Mouse (Mus musculus): ENCODE results near the gene Gpsm3. TPM values are rescaled to one million over a fixed set of nuclear protein-coding genes. Genes with fewer than 3 reads are reported as not detected.

Gpsm3 gene
- polyA plus RNA-seq, 1 experiment from 2014 or later = 8.1 TPM

DNA sequence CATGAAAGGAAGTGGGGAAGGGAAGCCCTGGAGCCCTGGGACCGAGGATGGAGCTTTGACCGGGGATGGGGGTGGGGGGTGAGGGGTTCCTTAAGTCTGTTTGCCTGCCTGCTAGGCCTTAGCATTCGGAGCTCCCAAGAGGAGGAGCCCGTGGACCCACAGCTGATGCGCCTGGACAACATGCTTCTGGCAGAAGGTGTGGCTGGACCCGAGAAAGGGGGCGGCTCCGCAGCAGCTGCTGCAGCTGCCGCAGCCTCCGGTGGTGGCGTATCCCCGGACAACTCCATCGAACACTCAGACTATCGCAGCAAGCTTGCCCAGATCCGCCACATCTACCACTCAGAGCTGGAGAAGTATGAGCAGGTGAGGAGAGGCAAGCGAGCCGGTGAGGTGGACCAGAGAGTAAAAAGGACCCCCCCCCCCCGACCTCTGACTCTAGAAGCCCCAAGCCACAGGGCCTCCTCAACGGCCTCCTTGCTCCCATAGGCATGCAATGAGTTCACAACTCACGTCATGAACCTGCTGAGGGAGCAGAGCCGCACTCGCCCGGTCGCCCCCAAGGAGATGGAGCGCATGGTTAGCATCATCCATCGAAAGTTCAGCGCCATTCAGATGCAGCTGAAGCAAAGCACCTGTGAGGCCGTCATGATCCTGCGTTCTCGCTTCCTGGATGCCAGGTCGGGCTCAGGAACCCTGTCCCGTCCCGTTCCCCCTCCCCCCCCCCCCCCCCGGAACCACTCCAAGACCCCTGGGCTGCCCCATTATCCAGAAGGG is 4.3 kb downstream of the Gpsm3 start:
- no peaks in the 10 kb centered on the region for H3K9me3 ChIP-seq
- DNase-seq (ENCODE audit: low spot score) = peak; percentile 53
- WGBS = 56% methylated on average over 34 of the region's 34 CpGs
- peak overlapping the region; percentile 99 for H3K27ac ChIP-seq
- H3K27me3 ChIP-seq (ENCODE audit: insufficient read depth, poor library complexity, severe bottlenecking) = no peaks in the 10 kb centered on the region
- peaks cover 93% of the 10 kb centered on the region for H3K4me1 ChIP-seq (replicated peaks)
- peak overlapping the region; percentile 87 for H3K4me3 ChIP-seq
- H3K36me3 ChIP-seq = peaks cover 34% of the 10 kb centered on the region

- Histone ChIP-seq H3K27me3 (ENCODE audit: insufficient read depth, poor library complexity, severe bottlenecking) (no peaks in the 10 kb centered on the region), H3K27ac (no peak overlapping the region), H3K36me3 (peaks cover 51% of the 10 kb centered on the region), H3K4me1 (replicated peaks) (peaks cover 82% of the 10 kb centered on the region), H3K4me3 (no peak overlapping the region), H3K9me3 (no peaks in the 10 kb centered on the region)
- 87% methylated on average over 8 of the region's 8 CpGs for WGBS
- no peak for DNase-seq (ENCODE audit: low spot score)
These were observed 6.5 kb downstream of the Gpsm3 start for GRCm38 (mm10) chr17:34596098-34596497.

GRCm38 (mm10) chr17:34597566-34598095 is 8.0 kb downstream of the Gpsm3 start, which contains the start of gene Ager:
Gene Ager, plus strand, starts transcription at chr17:34597862.
- peak within 1 kb of the TSS; percentile 11; the same call in 1 of the 2 replicates for H3K4me3 ChIP-seq
- H3K36me3 ChIP-seq = peaks cover 62% of the 10 kb centered on the region
- no peaks in the 10 kb centered on the region for H3K9me3 ChIP-seq
- WGBS = 23% methylated on average over 6 of the region's 6 CpGs
- H3K27me3 ChIP-seq (ENCODE audit: insufficient read depth, poor library complexity, severe bottlenecking) = no peaks in the 10 kb centered on the region
- peak within 1 kb of the TSS; percentile 66 for H3K27ac ChIP-seq
- peaks cover 80% of the 10 kb centered on the region for H3K4me1 ChIP-seq (replicated peaks)
- no peak for DNase-seq (ENCODE audit: low spot score)

DNA sequence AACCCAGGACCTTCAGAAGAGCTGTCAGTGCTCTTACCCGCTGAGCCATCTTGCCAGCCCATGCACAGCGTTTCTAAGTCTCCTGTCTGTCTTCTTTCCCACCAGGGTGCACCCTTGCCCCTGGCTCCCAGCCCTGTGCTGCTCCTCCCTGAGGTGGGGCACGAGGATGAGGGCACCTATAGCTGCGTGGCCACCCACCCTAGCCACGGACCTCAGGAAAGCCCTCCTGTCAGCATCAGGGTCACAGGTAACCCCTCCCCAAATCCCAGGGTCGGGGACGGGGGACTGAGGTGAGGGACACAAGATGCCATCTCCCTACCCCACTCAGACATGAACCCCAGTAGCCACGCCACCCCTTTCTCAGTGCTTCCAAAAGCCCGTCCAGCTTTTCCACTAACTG is 10.3 kb downstream of the Gpsm3 start:
- DNase-seq (ENCODE audit: low spot score) = no peak
- H3K4me3 ChIP-seq = 0 out of 2 replicates have a peak overlapping the region, but pooled peaks have one; percentile 18

GRCm38 (mm10) chr17:34601796-34602195 is 12.2 kb downstream of the Gpsm3 start:
- H3K4me3 ChIP-seq = peak overlapping the region; percentile 100
- peaks cover 30% of the 10 kb centered on the region for H3K36me3 ChIP-seq
- no peaks in the 10 kb centered on the region for H3K9me3 ChIP-seq
- WGBS = 88% methylated on average over 12 of the region's 12 CpGs
- 0 out of 2 replicates have a peak overlapping the region, but pooled peaks have one; percentile 97 for H3K27ac ChIP-seq
- H3K27me3 ChIP-seq (ENCODE audit: insufficient read depth, poor library complexity, severe bottlenecking) = no peaks in the 10 kb centered on the region
- H3K4me1 ChIP-seq (replicated peaks) = peaks cover 68% of the 10 kb centered on the region
- DNase-seq (ENCODE audit: low spot score) = no peak

More for the DNA sequence above, 10.3 kb downstream of the Gpsm3 start:
- H3K27ac ChIP-seq = no peak overlapping the region
- H3K27me3 ChIP-seq (ENCODE audit: insufficient read depth, poor library complexity, severe bottlenecking) = no peaks in the 10 kb centered on the region
- no peaks in the 10 kb centered on the region for H3K9me3 ChIP-seq
- H3K4me1 ChIP-seq (replicated peaks) = peaks cover 68% of the 10 kb centered on the region
- 78% methylated on average over 9 of the region's 9 CpGs for WGBS
- H3K36me3 ChIP-seq = peaks cover 49% of the 10 kb centered on the region

GRCm38 (mm10) chr17:34603375-34604060 is 13.9 kb downstream of the Gpsm3 start, which contains the start of gene Rnf5:
Gene Rnf5, minus strand, starts transcription at chr17:34603690.
- Histone ChIP-seq H3K27me3 (ENCODE audit: insufficient read depth, poor library complexity, severe bottlenecking) (no peaks in the 10 kb centered on the region), H3K27ac (peak within 1 kb of the TSS; percentile 97), H3K9me3 (no peaks in the 10 kb centered on the region), H3K36me3 (peaks cover 42% of the 10 kb centered on the region), H3K4me1 (replicated peaks) (peaks cover 70% of the 10 kb centered on the region), H3K4me3 (peak within 1 kb of the TSS; percentile 100)
- no peak for DNase-seq (ENCODE audit: low spot score)
- WGBS = under 1% methylated on average over 30 of the region's 30 CpGs

- no peaks in the 10 kb centered on the region for H3K9me3 ChIP-seq
- no peaks in the 10 kb centered on the region for H3K27me3 ChIP-seq (ENCODE audit: insufficient read depth, poor library complexity, severe bottlenecking)
- under 1% methylated on average over 35 of the region's 35 CpGs for WGBS
- H3K36me3 ChIP-seq = peaks cover 46% of the 10 kb centered on the region
- peak within 1 kb of the TSS; percentile 97 for H3K27ac ChIP-seq
- H3K4me3 ChIP-seq = peak within 1 kb of the TSS; percentile 100
- peaks cover 70% of the 10 kb centered on the region for H3K4me1 ChIP-seq (replicated peaks)
- DNase-seq (ENCODE audit: low spot score) = peak; percentile 100
These were observed 14.5 kb downstream of the Gpsm3 start, which contains the start of gene Agpat1 for GRCm38 (mm10) chr17:34604061-34604508. Gene Agpat1, plus strand, starts transcription at chr17:34604262.

DNA sequence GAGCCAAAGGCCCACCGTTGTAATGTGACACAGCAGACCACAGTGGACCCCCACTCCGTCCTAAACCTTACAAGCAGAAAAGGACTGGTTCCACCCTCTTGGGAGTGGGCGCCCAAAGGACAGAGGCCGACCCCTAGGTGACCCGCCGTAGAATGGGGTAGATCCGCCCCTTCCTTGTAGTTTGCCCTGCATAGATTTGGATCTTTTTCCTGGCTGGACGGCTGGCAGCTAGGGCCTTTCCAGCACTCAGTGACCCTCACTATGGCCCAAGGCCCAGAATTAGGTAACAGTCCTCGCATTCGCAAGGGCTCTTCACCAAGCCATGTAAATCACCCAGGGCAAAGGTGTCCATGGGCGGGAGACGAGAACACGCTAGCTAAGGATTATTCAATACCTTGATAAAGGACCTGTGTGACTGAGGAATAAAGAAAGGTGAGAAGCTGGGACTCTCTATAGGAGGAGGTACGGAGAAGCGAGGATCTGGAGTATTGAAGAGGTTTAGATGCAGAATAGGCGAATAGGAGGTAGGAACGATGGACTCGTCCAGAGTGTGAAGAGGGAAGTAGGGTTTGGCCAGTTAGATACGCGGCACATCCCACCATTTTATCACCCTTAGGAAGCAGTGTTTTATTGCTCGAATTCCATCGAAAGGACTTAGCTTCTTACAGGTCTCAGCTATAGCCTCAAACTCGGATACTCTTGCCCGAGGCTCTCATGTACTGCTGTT is 15.1 kb downstream of the Gpsm3 start:
- Histone ChIP-seq H3K27me3 (ENCODE audit: insufficient read depth, poor library complexity, severe bottlenecking) (no peaks in the 10 kb centered on the region), H3K9me3 (no peaks in the 10 kb centered on the region), H3K27ac (peak overlapping the region; percentile 97), H3K4me1 (replicated peaks) (peaks cover 65% of the 10 kb centered on the region), H3K4me3 (peak overlapping the region; percentile 100), H3K36me3 (peaks cover 43% of the 10 kb centered on the region)
- no peak for DNase-seq (ENCODE audit: low spot score)
- WGBS = 22% methylated on average over 24 of the region's 24 CpGs

- H3K27me3 ChIP-seq (ENCODE audit: insufficient read depth, poor library complexity, severe bottlenecking) = no peaks in the 10 kb centered on the region
- H3K36me3 ChIP-seq = peaks cover 43% of the 10 kb centered on the region
- peak overlapping the region; percentile 97 for H3K27ac ChIP-seq
- peak; percentile 95 for DNase-seq (ENCODE audit: low spot score)
- H3K9me3 ChIP-seq = no peaks in the 10 kb centered on the region
- peaks cover 61% of the 10 kb centered on the region for H3K4me1 ChIP-seq (replicated peaks)
- WGBS = 1% methylated on average over 30 of the region's 30 CpGs
- H3K4me3 ChIP-seq = peak overlapping the region; percentile 100
These were observed 16.0 kb downstream of the Gpsm3 start for GRCm38 (mm10) chr17:34605609-34606008.

DNA sequence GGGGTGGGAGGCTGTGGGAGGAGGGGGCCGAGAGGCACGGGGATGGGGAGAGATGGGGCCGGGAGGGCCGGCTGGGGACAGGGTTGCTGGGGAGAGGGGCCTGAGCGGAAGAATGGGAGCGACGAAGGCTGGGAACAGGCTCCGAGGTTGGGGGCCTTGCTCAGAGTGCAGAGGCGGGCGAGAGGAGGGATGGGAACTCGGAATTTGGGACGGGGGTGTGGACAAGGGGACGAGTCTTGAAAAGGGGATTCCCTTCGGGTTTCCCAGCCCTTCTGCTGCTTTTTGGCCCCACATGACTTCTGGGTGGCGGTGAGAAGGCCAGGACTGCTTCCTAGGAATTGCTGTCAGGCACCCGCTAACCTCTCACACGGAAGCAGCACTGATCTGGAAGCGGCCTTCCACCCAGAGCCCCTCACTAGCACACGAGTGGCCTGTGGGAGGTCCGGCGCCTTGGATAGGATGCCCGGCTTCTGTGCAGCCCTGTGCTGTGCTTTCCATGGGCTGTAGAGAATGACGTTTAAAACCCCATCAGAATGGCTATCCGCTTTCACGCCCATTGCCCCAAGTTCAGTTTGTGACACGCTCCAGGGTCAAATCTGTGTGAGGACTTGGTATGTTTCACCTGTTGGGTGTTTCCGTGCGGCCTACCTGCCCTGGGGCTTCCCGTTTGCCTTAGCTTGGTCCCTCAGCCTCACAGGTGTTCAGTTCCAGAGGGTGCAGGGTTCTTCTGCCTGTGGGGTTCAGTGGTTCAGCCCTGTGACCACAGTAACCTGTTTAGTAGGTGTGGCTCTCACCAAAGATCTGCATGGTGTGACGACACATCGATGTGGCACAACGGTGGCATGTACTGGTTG is 16.8 kb downstream of the Gpsm3 start:
- Histone ChIP-seq H3K4me1 (replicated peaks) (peaks cover 61% of the 10 kb centered on the region), H3K9me3 (no peaks in the 10 kb centered on the region), H3K27me3 (ENCODE audit: insufficient read depth, poor library complexity, severe bottlenecking) (no peaks in the 10 kb centered on the region), H3K27ac (peak overlapping the region; percentile 97), H3K4me3 (peak overlapping the region; percentile 100), H3K36me3 (peaks cover 43% of the 10 kb centered on the region)
- WGBS = 17% methylated on average over 32 of the region's 32 CpGs
- DNase-seq (ENCODE audit: low spot score) = peak; percentile 56

GRCm38 (mm10) chr17:34607997-34608396 is 18.4 kb downstream of the Gpsm3 start:
- H3K36me3 ChIP-seq = peaks cover 51% of the 10 kb centered on the region
- H3K27me3 ChIP-seq (ENCODE audit: insufficient read depth, poor library complexity, severe bottlenecking) = no peaks in the 10 kb centered on the region
- no peak for DNase-seq (ENCODE audit: low spot score)
- 89% methylated on average over 7 of the region's 7 CpGs for WGBS
- peak overlapping the region; percentile 100; the same call in 1 of the 2 replicates for H3K4me3 ChIP-seq
- H3K27ac ChIP-seq = no peak overlapping the region
- H3K9me3 ChIP-seq = no peaks in the 10 kb centered on the region
- peaks cover 46% of the 10 kb centered on the region for H3K4me1 ChIP-seq (replicated peaks)
